Mouse (Mus musculus): ENCODE measurements around the gene Syne2. TPM values are rescaled to one million over a fixed set of nuclear protein-coding genes. Genes with fewer than 3 reads are reported as not detected.
"Not testable (repeated sequence)": the region's sequence is repeated elsewhere in the genome, so short reads cannot be mapped to it uniquely, and the experiment has no call there.

The Syne2 gene
- 45.9 and 50.8 TPM in 2 replicates for polyA plus RNA-seq (2014; fragmentation: Nextera tagmentation; extraction: Ambion mirVana)

GRCm38 (mm10) chr12:75817959-75818452 is at the start of gene Syne2:
Syne2 (plus strand) TSS chr12:75818134.
- peaks cover 6% of the 10 kb centered on the region; the same call in 1 of the 2 replicates for H3K4me1 ChIP-seq (ENCODE audit: control insufficient read depth, insufficient read depth, low read length)
- WGBS, result under 1% methylated on average over 54 of the region's 54 CpGs
- H3K27me3 ChIP-seq (ENCODE audit: control insufficient read depth, insufficient read depth, low read length), result no peaks in the 10 kb centered on the region
- H3K27ac ChIP-seq (ENCODE audit: low read depth, low read length), result peak within 1 kb of the TSS; percentile 66
- ATAC-seq (ENCODE audit: low read depth), result peak; percentile 94
- no peaks in the 10 kb centered on the region for H3K36me3 ChIP-seq (ENCODE audit: control insufficient read depth, insufficient read depth, low read length)
- H3K9ac ChIP-seq (replicated peaks; ENCODE audit: low read depth, low read length), result peak within 1 kb of the TSS; percentile 88
- peak within 1 kb of the TSS; percentile 88 for H3K4me2 ChIP-seq (ENCODE audit: low read depth, low read length)
- H3K9me3 ChIP-seq (ENCODE audit: control insufficient read depth, low read length), result no peaks in the 10 kb centered on the region
- peak within 1 kb of the TSS; percentile 93 for H3K4me3 ChIP-seq (ENCODE audit: low read depth, low read length)

- Histone ChIP-seq H3K9me3 (ENCODE audit: control insufficient read depth, low read length) (no peaks in the 10 kb centered on the region), H3K27me3 (ENCODE audit: control insufficient read depth, insufficient read depth, low read length) (no peaks in the 10 kb centered on the region), H3K4me3 (ENCODE audit: low read depth, low read length) (no peak overlapping the region), H3K4me2 (ENCODE audit: low read depth, low read length) (no peak overlapping the region), H3K9ac (replicated peaks; ENCODE audit: low read depth, low read length) (no peak overlapping the region), H3K36me3 (ENCODE audit: control insufficient read depth, insufficient read depth, low read length) (no peaks in the 10 kb centered on the region), H3K27ac (ENCODE audit: low read depth, low read length) (no peak overlapping the region), H3K4me1 (ENCODE audit: control insufficient read depth, insufficient read depth, low read length) (no peaks in the 10 kb centered on the region)
- 70% methylated on average over 3 of the region's 3 CpGs for WGBS
- ATAC-seq (ENCODE audit: low read depth), result no peak
Measured at GRCm38 (mm10) chr12:75771410-75771809, 46.5 kb upstream of the Syne2 start.

- H3K4me3 ChIP-seq (ENCODE audit: low read depth, low read length), result no peak overlapping the region
- H3K27ac ChIP-seq (ENCODE audit: low read depth, low read length), result no peak overlapping the region
- H3K4me1 ChIP-seq (ENCODE audit: control insufficient read depth, insufficient read depth, low read length), result no peaks in the 10 kb centered on the region
- ATAC-seq (ENCODE audit: low read depth), result no peak
- no peak overlapping the region for H3K4me2 ChIP-seq (ENCODE audit: low read depth, low read length)
- 32% methylated on average over 3 of the region's 3 CpGs for WGBS
- no peak overlapping the region for H3K9ac ChIP-seq (replicated peaks; ENCODE audit: low read depth, low read length)
- H3K27me3 ChIP-seq (ENCODE audit: control insufficient read depth, insufficient read depth, low read length), result no peaks in the 10 kb centered on the region
- no peaks in the 10 kb centered on the region for H3K36me3 ChIP-seq (ENCODE audit: control insufficient read depth, insufficient read depth, low read length)
- no peaks in the 10 kb centered on the region for H3K9me3 ChIP-seq (ENCODE audit: control insufficient read depth, low read length)
Measured at GRCm38 (mm10) chr12:75772424-75773034, 45.4 kb upstream of the Syne2 start.

GRCm38 (mm10) chr12:75781445-75781844 is 36.5 kb upstream of the Syne2 start:
- Histone ChIP-seq H3K4me1 (ENCODE audit: control insufficient read depth, insufficient read depth, low read length) (no peaks in the 10 kb centered on the region), H3K27me3 (ENCODE audit: control insufficient read depth, insufficient read depth, low read length) (no peaks in the 10 kb centered on the region), H3K9ac (replicated peaks; ENCODE audit: low read depth, low read length) (no peak overlapping the region), H3K36me3 (ENCODE audit: control insufficient read depth, insufficient read depth, low read length) (no peaks in the 10 kb centered on the region), H3K9me3 (ENCODE audit: control insufficient read depth, low read length) (no peaks in the 10 kb centered on the region), H3K4me3 (ENCODE audit: low read depth, low read length) (no peak overlapping the region), H3K27ac (ENCODE audit: low read depth, low read length) (no peak overlapping the region), H3K4me2 (ENCODE audit: low read depth, low read length) (no peak overlapping the region)
- no peak for ATAC-seq (ENCODE audit: low read depth)

- no peak overlapping the region for H3K4me3 ChIP-seq (ENCODE audit: low read depth, low read length)
- 87% methylated on average over 7 of the region's 7 CpGs for WGBS
- H3K27me3 ChIP-seq (ENCODE audit: control insufficient read depth, insufficient read depth, low read length), result no peaks in the 10 kb centered on the region
- no peaks in the 10 kb centered on the region for H3K4me1 ChIP-seq (ENCODE audit: control insufficient read depth, insufficient read depth, low read length)
- H3K36me3 ChIP-seq (ENCODE audit: control insufficient read depth, insufficient read depth, low read length), result no peaks in the 10 kb centered on the region
- no peaks in the 10 kb centered on the region for H3K9me3 ChIP-seq (ENCODE audit: control insufficient read depth, low read length)
- H3K4me2 ChIP-seq (ENCODE audit: low read depth, low read length), result no peak overlapping the region
- H3K27ac ChIP-seq (ENCODE audit: low read depth, low read length), result no peak overlapping the region
- H3K9ac ChIP-seq (replicated peaks; ENCODE audit: low read depth, low read length), result no peak overlapping the region
- no peak for ATAC-seq (ENCODE audit: low read depth)
Measured at GRCm38 (mm10) chr12:75781995-75782394, 35.9 kb upstream of the Syne2 start.

- Histone ChIP-seq H3K9me3 (ENCODE audit: control insufficient read depth, low read length) (no peaks in the 10 kb centered on the region), H3K4me3 (ENCODE audit: low read depth, low read length) (no peak overlapping the region), H3K4me2 (ENCODE audit: low read depth, low read length) (no peak overlapping the region), H3K9ac (replicated peaks; ENCODE audit: low read depth, low read length) (no peak overlapping the region), H3K36me3 (ENCODE audit: control insufficient read depth, insufficient read depth, low read length) (no peaks in the 10 kb centered on the region), H3K27ac (ENCODE audit: low read depth, low read length) (no peak overlapping the region), H3K4me1 (ENCODE audit: control insufficient read depth, insufficient read depth, low read length) (no peaks in the 10 kb centered on the region), H3K27me3 (ENCODE audit: control insufficient read depth, insufficient read depth, low read length) (no peaks in the 10 kb centered on the region)
- ATAC-seq (ENCODE audit: low read depth), result no peak
- WGBS, result 88% methylated on average over 2 of the region's 2 CpGs
Measured at GRCm38 (mm10) chr12:75784271-75784751, 33.6 kb upstream of the Syne2 start.

- H3K9me3 ChIP-seq (ENCODE audit: control insufficient read depth, low read length); H3K27ac ChIP-seq (ENCODE audit: low read depth, low read length); H3K4me3 ChIP-seq (ENCODE audit: low read depth, low read length); H3K4me1 ChIP-seq (ENCODE audit: control insufficient read depth, insufficient read depth, low read length); H3K4me2 ChIP-seq (ENCODE audit: low read depth, low read length); H3K9ac ChIP-seq (replicated peaks; ENCODE audit: low read depth, low read length); H3K36me3 ChIP-seq (ENCODE audit: control insufficient read depth, insufficient read depth, low read length); H3K27me3 ChIP-seq (ENCODE audit: control insufficient read depth, insufficient read depth, low read length); ATAC-seq (ENCODE audit: low read depth): not testable (repeated sequence)
- WGBS, result 1% methylated on average over 2 of the region's 2 CpGs
Measured at GRCm38 (mm10) chr12:75786681-75787080, 31.3 kb upstream of the Syne2 start.

- Histone ChIP-seq H3K4me1 (ENCODE audit: control insufficient read depth, insufficient read depth, low read length) (no peaks in the 10 kb centered on the region), H3K36me3 (ENCODE audit: control insufficient read depth, insufficient read depth, low read length) (no peaks in the 10 kb centered on the region), H3K27me3 (ENCODE audit: control insufficient read depth, insufficient read depth, low read length) (no peaks in the 10 kb centered on the region), H3K27ac (ENCODE audit: low read depth, low read length) (no peak overlapping the region), H3K9me3 (ENCODE audit: control insufficient read depth, low read length) (no peaks in the 10 kb centered on the region), H3K9ac (replicated peaks; ENCODE audit: low read depth, low read length) (no peak overlapping the region), H3K4me2 (ENCODE audit: low read depth, low read length) (no peak overlapping the region), H3K4me3 (ENCODE audit: low read depth, low read length) (no peak overlapping the region)
- WGBS, result 76% methylated on average over 4 of the region's 4 CpGs
- no peak for ATAC-seq (ENCODE audit: low read depth)
Measured at GRCm38 (mm10) chr12:75789451-75789850, 28.5 kb upstream of the Syne2 start.

- H3K4me1 ChIP-seq (ENCODE audit: control insufficient read depth, insufficient read depth, low read length), result no peaks in the 10 kb centered on the region
- H3K9ac ChIP-seq (replicated peaks; ENCODE audit: low read depth, low read length), result no peak overlapping the region
- H3K36me3 ChIP-seq (ENCODE audit: control insufficient read depth, insufficient read depth, low read length), result no peaks in the 10 kb centered on the region
- H3K4me2 ChIP-seq (ENCODE audit: low read depth, low read length), result no peak overlapping the region
- H3K9me3 ChIP-seq (ENCODE audit: control insufficient read depth, low read length), result no peaks in the 10 kb centered on the region
- 76% methylated on average over 4 of the region's 4 CpGs for WGBS
- H3K27ac ChIP-seq (ENCODE audit: low read depth, low read length), result no peak overlapping the region
- no peaks in the 10 kb centered on the region for H3K27me3 ChIP-seq (ENCODE audit: control insufficient read depth, insufficient read depth, low read length)
- H3K4me3 ChIP-seq (ENCODE audit: low read depth, low read length), result no peak overlapping the region
- no peak for ATAC-seq (ENCODE audit: low read depth)
Measured at GRCm38 (mm10) chr12:75794527-75794926, 23.4 kb upstream of the Syne2 start.
